Mouse (Mus musculus): Measurements from ENCODE around the gene Vmn1r58.
"Not testable (repeated sequence)": the region's sequence is repeated elsewhere in the genome, so short reads cannot be mapped to it uniquely, and the experiment has no call there.

Gene Vmn1r58

GRCm38 (mm10) chr7:5413296-5413695 is at the start of gene Vmn1r58:
Vmn1r58 (minus strand) TSS chr7:5413396.
- DNase-seq (ENCODE audit: low spot score in 2 of 2): not testable (repeated sequence)

DNA sequence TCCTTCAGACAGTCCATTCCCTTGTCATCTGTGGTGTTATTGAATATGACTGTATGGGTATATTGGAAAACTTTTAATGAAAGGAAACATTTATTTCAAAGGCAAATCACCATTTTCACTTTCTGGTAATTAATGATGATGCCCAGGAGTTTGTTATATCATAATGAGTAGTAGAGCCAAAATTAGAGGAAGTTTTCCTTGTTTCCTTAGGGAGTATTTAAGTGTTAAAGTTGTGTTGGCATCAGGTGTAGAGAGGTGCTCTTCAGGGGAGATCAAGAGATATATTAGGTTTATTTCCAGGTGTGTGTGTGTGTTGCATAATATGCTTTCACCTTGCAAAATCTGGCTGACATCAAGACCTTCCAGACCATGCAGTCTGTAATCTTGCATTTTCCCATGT is 43.5 kb upstream of the Vmn1r58 start, which contains the start of gene Vmn1r59:
Gene Vmn1r59, minus strand, starts transcription at position 101 of the 400 bp plus-strand sequence.
- DNase-seq (ENCODE audit: low spot score in 2 of 2): no peak

DNA sequence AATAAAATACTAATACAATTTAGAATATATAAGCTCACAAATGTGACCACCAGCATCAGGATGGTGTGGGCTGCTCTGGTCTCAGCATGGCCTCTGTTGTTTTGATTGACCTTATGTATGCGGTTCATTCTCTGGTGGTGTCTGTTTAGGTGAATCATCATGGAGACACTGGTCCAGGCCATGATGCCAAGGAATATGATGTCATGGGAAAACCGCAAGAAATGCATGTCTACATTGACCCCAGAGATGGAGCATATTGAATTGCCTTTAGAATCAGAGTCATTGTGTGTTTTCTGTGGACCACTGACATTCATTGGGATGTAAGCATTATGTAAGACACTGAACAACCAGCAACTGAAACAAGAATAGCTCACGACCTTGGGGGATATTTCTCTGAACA is 40.8 kb upstream of the Vmn1r58 start:
- not testable (repeated sequence) for DNase-seq (ENCODE audit: low spot score in 2 of 2)

DNA sequence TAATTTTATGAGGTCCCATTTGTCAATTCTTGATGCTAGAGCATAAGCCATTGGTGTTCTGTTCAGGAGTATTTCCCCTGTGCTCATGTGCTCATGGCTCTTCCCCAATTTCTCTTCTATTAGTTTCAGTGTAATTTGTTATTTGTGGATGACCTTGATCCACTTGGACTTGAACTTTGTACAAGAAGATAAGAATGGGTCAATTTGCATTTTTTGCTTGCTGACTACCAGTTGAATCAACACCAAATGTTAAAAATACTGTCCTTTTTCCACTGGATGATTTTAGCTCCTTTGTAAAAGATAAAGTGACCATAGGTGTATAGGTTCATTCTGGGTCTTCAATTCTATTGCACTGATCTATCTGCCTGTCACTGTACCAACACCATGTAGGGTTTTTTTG is 35.4 kb upstream of the Vmn1r58 start:
- no peak for DNase-seq (ENCODE audit: low spot score in 2 of 2)

DNA sequence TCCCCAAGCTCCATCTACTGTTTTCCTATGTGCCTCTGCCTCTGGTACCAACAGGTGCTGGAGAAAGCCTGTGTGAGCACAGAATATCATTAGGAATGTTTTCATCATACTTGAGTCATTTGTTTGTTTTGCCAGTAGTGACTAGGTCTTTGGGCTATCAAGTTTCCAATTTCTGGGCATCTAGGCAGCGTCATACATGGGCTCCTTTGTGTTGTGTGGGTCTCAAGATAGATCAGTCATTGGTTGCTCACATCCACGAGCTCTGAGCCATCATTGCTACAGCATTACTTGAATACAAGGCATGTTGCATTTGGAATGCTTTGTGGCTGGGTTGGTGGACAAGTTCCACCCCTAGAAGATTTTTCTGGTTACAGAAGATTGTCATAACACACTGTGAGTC is 7.0 kb downstream of the Vmn1r58 start:
- no peak for DNase-seq (ENCODE audit: low spot score in 2 of 2)

- no peak for DNase-seq (ENCODE audit: low spot score in 2 of 2)
Observed at GRCm38 (mm10) chr7:5366724-5367123, 46.5 kb downstream of the Vmn1r58 start.

DNA sequence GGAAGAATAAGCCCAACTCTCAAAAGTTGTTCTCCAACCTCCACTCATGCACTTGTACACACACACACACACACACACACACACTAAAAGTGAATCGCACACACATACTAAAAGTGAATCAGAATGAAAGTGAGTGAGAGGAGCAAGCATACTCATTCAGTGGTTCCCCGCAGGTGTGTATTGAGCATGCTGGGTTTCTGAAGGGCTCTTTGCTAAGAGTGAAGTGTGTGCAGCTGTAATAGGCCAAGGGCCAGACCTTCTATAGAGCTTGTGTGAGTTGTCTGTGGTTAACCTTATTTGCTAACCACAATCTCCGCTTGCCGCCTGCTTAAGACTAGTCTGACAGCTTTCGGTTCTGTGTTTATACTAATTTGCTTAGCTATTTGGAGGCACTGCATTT is 49.6 kb downstream of the Vmn1r58 start:
- no peak for DNase-seq (ENCODE audit: low spot score in 2 of 2)
